Mouse (Mus musculus): Measurements from ENCODE around the gene Dnah8.
"Not testable (repeated sequence)": the region's sequence is repeated elsewhere in the genome, so short reads cannot be mapped to it uniquely, and the experiment has no call there.

The Dnah8 gene

GRCm38 (mm10) chr17:30609305-30609979 lies 14.7 kb upstream of the Dnah8 start:
- DNase-seq (ENCODE audit: low spot score in 2 of 2): peak; percentile 52 to 72

- no peak for DNase-seq (ENCODE audit: low spot score in 2 of 2)
Observed at GRCm38 (mm10) chr17:30609980-30610307, 14.2 kb upstream of the Dnah8 start.

- DNase-seq (ENCODE audit: low spot score in 2 of 2): peak in 1 of 2 experiments; percentile 8
Observed at GRCm38 (mm10) chr17:30610739-30611138, 13.4 kb upstream of the Dnah8 start.

- peak in 1 of 2 experiments; percentile 52 for DNase-seq (ENCODE audit: low spot score in 2 of 2)
Observed at GRCm38 (mm10) chr17:30611221-30612074, 12.7 kb upstream of the Dnah8 start.

- peak; percentile 100 for DNase-seq (ENCODE audit: low spot score in 2 of 2)
Observed at GRCm38 (mm10) chr17:30612075-30612859, 11.9 kb upstream of the Dnah8 start.

GRCm38 (mm10) chr17:30613350-30613749 lies 10.8 kb upstream of the Dnah8 start:
- DNase-seq (ENCODE audit: low spot score in 2 of 2): no peak

GRCm38 (mm10) chr17:30616203-30616602 lies 8.0 kb upstream of the Dnah8 start:
- no peak for DNase-seq (ENCODE audit: low spot score in 2 of 2)

- DNase-seq (ENCODE audit: low spot score in 2 of 2): no peak
Observed at GRCm38 (mm10) chr17:30618136-30618891, 5.8 kb upstream of the Dnah8 start.

- peak in 1 of 2 experiments; percentile 47 for DNase-seq (ENCODE audit: low spot score in 2 of 2)
Observed at GRCm38 (mm10) chr17:30619153-30619552, 5.0 kb upstream of the Dnah8 start.

- no peak for DNase-seq (ENCODE audit: low spot score in 2 of 2)
Observed at GRCm38 (mm10) chr17:30620548-30620947, 3.6 kb upstream of the Dnah8 start.

GRCm38 (mm10) chr17:30621450-30621849 lies 2.7 kb upstream of the Dnah8 start:
- peak in 1 of 2 experiments; percentile 54 for DNase-seq (ENCODE audit: low spot score in 2 of 2)

GRCm38 (mm10) chr17:30623200-30623599 lies 954 bp upstream of the Dnah8 start:
- peak in 1 of 2 experiments; percentile 10 for DNase-seq (ENCODE audit: low spot score in 2 of 2)

GRCm38 (mm10) chr17:30626719-30627118 lies 2.6 kb downstream of the Dnah8 start, which contains the start of gene Glo1:
Gene Glo1 (minus strand): TSS chr17:30626871.
- DNase-seq (ENCODE audit: low spot score in 2 of 2): not testable (repeated sequence)

GRCm38 (mm10) chr17:30635367-30635766 lies 11.2 kb downstream of the Dnah8 start:
- peak; percentile 43 to 77 for DNase-seq (ENCODE audit: low spot score in 2 of 2)

- DNase-seq (ENCODE audit: low spot score in 2 of 2): no peak
Observed at GRCm38 (mm10) chr17:30637714-30638113, 13.6 kb downstream of the Dnah8 start.

- DNase-seq (ENCODE audit: low spot score in 2 of 2): no peak
Observed at GRCm38 (mm10) chr17:30638996-30639395, 14.8 kb downstream of the Dnah8 start.

GRCm38 (mm10) chr17:30640896-30641295 lies 16.7 kb downstream of the Dnah8 start:
- no peak for DNase-seq (ENCODE audit: low spot score in 2 of 2)

GRCm38 (mm10) chr17:30648770-30649169 lies 24.6 kb downstream of the Dnah8 start:
- no peak for DNase-seq (ENCODE audit: low spot score in 2 of 2)

GRCm38 (mm10) chr17:30653010-30653409 lies 28.9 kb downstream of the Dnah8 start:
- no peak for DNase-seq (ENCODE audit: low spot score in 2 of 2)

- no peak for DNase-seq (ENCODE audit: low spot score in 2 of 2)
Observed at GRCm38 (mm10) chr17:30657530-30658151, 33.5 kb downstream of the Dnah8 start.

GRCm38 (mm10) chr17:30658152-30658544 lies 34.0 kb downstream of the Dnah8 start:
- peak in 1 of 2 experiments; percentile 69 for DNase-seq (ENCODE audit: low spot score in 2 of 2)

All from urinary bladder, postnatal 4 days (tissue).